Mouse (Mus musculus): Measurements from ENCODE around the gene Pold3. TPM values are rescaled to one million over a fixed set of nuclear protein-coding genes. Genes with fewer than 3 reads are reported as not detected.

Pold3 gene
- polyA plus RNA-seq, 1 experiment from 2014 or later, result 45.4 TPM

DNA sequence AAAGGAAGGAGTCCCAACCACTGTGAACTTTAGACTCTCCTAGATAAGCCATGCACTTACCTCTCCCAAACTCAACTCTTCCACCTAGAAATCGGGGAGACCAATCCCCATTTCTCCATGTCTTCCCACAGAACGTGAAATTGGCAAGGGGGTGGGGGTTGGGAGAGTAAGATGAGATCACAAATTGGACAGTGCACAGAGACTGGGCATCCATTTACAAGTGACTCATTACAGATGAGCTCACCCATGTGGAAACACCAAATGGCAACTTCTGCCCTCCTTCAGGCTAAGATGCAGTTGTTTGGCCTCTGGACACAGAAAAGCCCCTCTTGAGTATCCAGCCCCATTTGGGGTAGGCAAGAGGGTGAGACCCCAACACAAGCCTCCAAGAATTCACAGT, 74.9 kb downstream of the Pold3 start:
- no peak for ATAC-seq
- H3K27me3 ChIP-seq (replicated peaks; ENCODE audit: control insufficient read depth, insufficient read depth, low read length), result no peaks in the 10 kb centered on the region
- 66% methylated on average over 2 of the region's 2 CpGs for WGBS

DNA sequence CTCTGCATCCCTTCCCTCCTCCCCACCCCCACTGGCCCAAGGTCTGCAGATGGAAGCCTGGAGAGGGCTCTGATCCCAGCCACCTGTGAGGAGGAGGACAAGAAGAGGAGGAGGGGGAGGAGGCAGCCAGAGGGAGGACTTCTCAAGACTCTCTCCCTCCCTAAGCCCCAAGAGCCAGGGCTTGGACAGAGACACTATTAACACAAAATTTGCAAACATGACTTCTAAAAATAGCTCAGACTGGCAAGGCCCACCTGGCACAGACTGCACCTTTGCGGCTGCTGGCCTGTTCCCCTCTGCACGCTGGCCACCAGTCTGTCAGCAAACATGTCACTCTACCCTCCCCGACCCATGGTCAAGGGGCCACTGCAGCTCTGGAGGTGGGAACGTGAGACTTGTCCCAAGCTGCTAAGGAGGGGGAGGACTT, 77.7 kb downstream of the Pold3 start:
- no peak for ATAC-seq
- Histone ChIP-seq H3K9me3 (ENCODE audit: control insufficient read depth, low read length) (no peaks in the 10 kb centered on the region), H3K27me3 (replicated peaks; ENCODE audit: control insufficient read depth, insufficient read depth, low read length) (no peaks in the 10 kb centered on the region), H3K4me1 (ENCODE audit: control insufficient read depth, insufficient read depth, low read depth, low read length) (no peaks in the 10 kb centered on the region), H3K9ac (ENCODE audit: low read depth, low read length) (no peak overlapping the region), H3K36me3 (ENCODE audit: control insufficient read depth, insufficient read depth, low read length) (no peaks in the 10 kb centered on the region), H3K4me2 (ENCODE audit: low read length) (no peak overlapping the region), H3K4me3 (ENCODE audit: low read length) (no peak overlapping the region), H3K27ac (ENCODE audit: low read depth, low read length) (no peak overlapping the region)
- WGBS, result 54% methylated on average over 4 of the region's 4 CpGs

More for the DNA sequence above, 74.9 kb downstream of the Pold3 start:
- H3K36me3 ChIP-seq (ENCODE audit: control insufficient read depth, insufficient read depth, low read length), result no peaks in the 10 kb centered on the region
- no peak overlapping the region for H3K4me3 ChIP-seq (ENCODE audit: low read length)
- no peaks in the 10 kb centered on the region for H3K9me3 ChIP-seq (ENCODE audit: control insufficient read depth, low read length)
- H3K9ac ChIP-seq (ENCODE audit: low read depth, low read length), result no peak overlapping the region
- H3K4me1 ChIP-seq (ENCODE audit: control insufficient read depth, insufficient read depth, low read depth, low read length), result no peaks in the 10 kb centered on the region
- H3K27ac ChIP-seq (ENCODE audit: low read depth, low read length), result no peak overlapping the region
- H3K4me2 ChIP-seq (ENCODE audit: low read length), result no peak overlapping the region

DNA sequence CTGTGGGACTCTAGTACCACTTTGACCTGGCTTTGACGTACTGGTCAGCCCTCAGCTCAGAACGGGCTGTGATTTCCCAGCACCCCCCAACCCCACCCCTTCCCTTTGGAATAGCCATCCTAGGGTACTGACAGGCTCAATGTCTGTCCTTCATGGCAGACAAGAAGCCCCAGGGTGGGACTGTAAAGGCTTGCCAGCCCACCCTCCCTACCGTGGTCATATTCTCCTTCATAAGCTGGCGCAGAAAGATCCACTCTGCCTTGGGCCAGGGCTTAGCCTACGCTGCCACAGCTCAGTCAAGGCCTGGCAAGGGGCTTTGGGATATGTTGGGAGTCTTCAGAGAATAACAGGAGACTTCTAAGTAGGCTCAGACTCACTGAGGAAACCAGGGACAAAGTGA, 78.3 kb downstream of the Pold3 start:
- H3K27ac ChIP-seq (ENCODE audit: low read depth, low read length), result no peak overlapping the region
- H3K36me3 ChIP-seq (ENCODE audit: control insufficient read depth, insufficient read depth, low read length), result no peaks in the 10 kb centered on the region
- ATAC-seq, result no peak
- 91% methylated on average over 5 of the region's 5 CpGs for WGBS
- H3K4me1 ChIP-seq (ENCODE audit: control insufficient read depth, insufficient read depth, low read depth, low read length), result no peaks in the 10 kb centered on the region
- H3K4me3 ChIP-seq (ENCODE audit: low read length), result no peak overlapping the region
- no peak overlapping the region for H3K4me2 ChIP-seq (ENCODE audit: low read length)
- H3K9me3 ChIP-seq (ENCODE audit: control insufficient read depth, low read length), result no peaks in the 10 kb centered on the region
- no peak overlapping the region for H3K9ac ChIP-seq (ENCODE audit: low read depth, low read length)
- H3K27me3 ChIP-seq (replicated peaks; ENCODE audit: control insufficient read depth, insufficient read depth, low read length), result no peaks in the 10 kb centered on the region

DNA sequence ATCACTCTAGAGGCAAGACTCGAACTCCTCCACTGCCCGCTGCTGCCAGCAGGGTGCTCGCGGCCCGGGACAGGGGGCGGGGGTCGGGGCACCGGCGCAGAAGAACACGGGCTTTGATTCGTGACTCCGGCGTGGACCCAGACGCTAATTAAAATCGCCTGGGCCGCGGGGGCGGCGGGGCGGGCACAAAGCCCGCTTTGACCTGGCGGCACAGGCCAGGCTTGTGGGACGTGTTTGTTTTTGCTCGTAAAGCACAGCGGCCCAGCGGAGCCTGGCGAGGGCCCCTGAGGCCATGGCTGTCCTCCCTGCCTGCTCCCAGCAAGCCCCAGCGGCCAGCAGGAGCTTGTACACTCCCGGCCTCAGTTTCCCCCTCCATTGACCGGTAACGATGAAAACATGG, 79.2 kb downstream of the Pold3 start:
- Histone ChIP-seq H3K27ac (ENCODE audit: low read depth, low read length) (no peak overlapping the region), H3K9me3 (ENCODE audit: control insufficient read depth, low read length) (no peaks in the 10 kb centered on the region), H3K4me2 (ENCODE audit: low read length) (no peak overlapping the region), H3K27me3 (replicated peaks; ENCODE audit: control insufficient read depth, insufficient read depth, low read length) (no peaks in the 10 kb centered on the region), H3K4me1 (ENCODE audit: control insufficient read depth, insufficient read depth, low read depth, low read length) (no peaks in the 10 kb centered on the region), H3K36me3 (ENCODE audit: control insufficient read depth, insufficient read depth, low read length) (no peaks in the 10 kb centered on the region), H3K4me3 (ENCODE audit: low read length) (no peak overlapping the region), H3K9ac (ENCODE audit: low read depth, low read length) (no peak overlapping the region)
- 10% methylated on average over 31 of the region's 31 CpGs for WGBS
- ATAC-seq, result no peak

DNA sequence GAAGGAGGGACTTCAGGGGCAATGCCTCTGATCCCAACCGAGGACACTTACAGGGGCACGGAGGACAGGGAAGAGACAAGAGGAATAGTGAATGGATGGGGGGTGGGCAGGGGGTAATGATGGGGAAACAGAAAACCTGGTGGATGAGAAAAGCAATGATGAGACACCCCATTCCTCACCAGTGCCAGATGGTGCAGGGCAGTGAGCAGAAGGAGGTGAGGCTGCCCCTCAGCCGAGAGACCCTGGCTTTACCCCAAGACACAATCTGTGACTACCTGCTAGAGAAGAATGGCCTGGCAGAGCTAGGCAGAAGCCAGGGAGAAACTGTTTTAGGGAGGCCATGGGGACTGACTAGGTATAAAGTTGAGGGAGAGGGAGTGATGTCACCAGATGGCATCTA, 84.9 kb downstream of the Pold3 start:
- Histone ChIP-seq H3K4me1 (ENCODE audit: control insufficient read depth, insufficient read depth, low read depth, low read length) (no peaks in the 10 kb centered on the region), H3K9me3 (ENCODE audit: control insufficient read depth, low read length) (no peaks in the 10 kb centered on the region), H3K9ac (ENCODE audit: low read depth, low read length) (no peak overlapping the region), H3K4me2 (ENCODE audit: low read length) (no peak overlapping the region), H3K36me3 (ENCODE audit: control insufficient read depth, insufficient read depth, low read length) (no peaks in the 10 kb centered on the region), H3K4me3 (ENCODE audit: low read length) (no peak overlapping the region), H3K27me3 (replicated peaks; ENCODE audit: control insufficient read depth, insufficient read depth, low read length) (no peaks in the 10 kb centered on the region), H3K27ac (ENCODE audit: low read depth, low read length) (peak overlapping the region; percentile 29; the same call in 1 of the 2 replicates)
- 42% methylated on average over 3 of the region's 3 CpGs for WGBS
- peak; percentile 67 for ATAC-seq

DNA sequence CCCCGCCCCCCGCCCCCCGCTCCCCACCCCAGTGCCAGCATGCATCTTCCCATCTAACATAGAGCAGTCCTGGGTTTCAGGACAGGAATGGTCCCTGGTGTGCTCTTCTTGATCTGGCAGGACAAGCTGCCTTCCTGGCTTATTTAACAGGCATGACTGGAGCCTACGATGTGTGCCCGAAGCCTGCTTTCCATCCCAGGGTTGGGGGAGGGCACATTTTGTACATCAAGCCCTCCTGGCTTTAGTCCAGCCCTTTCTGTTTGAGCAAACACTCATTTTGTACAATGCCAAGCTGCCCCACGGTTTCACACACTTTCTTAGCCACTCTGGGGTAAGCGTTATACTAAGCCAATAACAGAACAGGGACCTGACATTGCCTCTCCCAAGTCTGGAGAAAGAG, 85.3 kb downstream of the Pold3 start:
- Histone ChIP-seq H3K4me3 (ENCODE audit: low read length) (no peak overlapping the region), H3K9ac (ENCODE audit: low read depth, low read length) (no peak overlapping the region), H3K4me1 (ENCODE audit: control insufficient read depth, insufficient read depth, low read depth, low read length) (no peaks in the 10 kb centered on the region), H3K9me3 (ENCODE audit: control insufficient read depth, low read length) (no peaks in the 10 kb centered on the region), H3K27ac (ENCODE audit: low read depth, low read length) (peak overlapping the region; percentile 29; the same call in 1 of the 2 replicates), H3K27me3 (replicated peaks; ENCODE audit: control insufficient read depth, insufficient read depth, low read length) (no peaks in the 10 kb centered on the region), H3K4me2 (ENCODE audit: low read length) (no peak overlapping the region), H3K36me3 (ENCODE audit: control insufficient read depth, insufficient read depth, low read length) (no peaks in the 10 kb centered on the region)
- ATAC-seq, result peak; percentile 54
- WGBS, result 66% methylated on average over 7 of the region's 7 CpGs

DNA sequence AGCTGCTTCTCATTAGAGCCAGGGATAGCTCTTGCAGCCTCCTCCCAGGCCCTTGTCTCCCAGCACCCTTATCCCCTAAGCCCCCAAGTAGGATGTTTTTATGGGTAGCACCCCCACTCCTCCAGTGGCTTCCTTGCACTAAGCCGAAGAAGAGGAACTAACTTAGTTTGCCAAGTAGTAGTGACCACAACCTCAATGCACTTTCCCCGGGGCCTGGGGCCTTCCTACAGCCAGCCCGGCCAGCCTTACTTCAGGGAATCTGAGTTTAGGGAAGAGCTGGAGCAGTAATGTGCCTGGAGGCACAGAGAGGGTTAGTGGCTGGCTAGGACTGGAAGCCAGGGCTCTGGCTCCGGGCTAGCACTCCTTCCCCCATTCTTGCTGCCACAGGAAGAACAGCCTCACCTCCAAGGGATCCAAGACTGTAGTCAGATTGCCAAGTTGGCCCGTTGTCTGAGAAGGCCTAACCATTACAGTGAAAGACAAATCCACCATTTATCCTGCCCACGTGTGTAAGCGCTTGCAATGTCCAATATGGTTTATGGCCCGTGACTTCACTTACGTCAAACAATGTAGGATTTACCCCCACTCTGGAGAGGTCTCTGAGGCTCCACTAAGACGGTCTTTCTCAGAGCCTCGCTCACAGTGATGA, 86.4 kb downstream of the Pold3 start:
- no peak overlapping the region for H3K4me2 ChIP-seq (ENCODE audit: low read length)
- no peak overlapping the region for H3K4me3 ChIP-seq (ENCODE audit: low read length)
- no peaks in the 10 kb centered on the region for H3K36me3 ChIP-seq (ENCODE audit: control insufficient read depth, insufficient read depth, low read length)
- H3K27ac ChIP-seq (ENCODE audit: low read depth, low read length), result peak overlapping the region; percentile 29; the same call in 1 of the 2 replicates
- no peaks in the 10 kb centered on the region for H3K4me1 ChIP-seq (ENCODE audit: control insufficient read depth, insufficient read depth, low read depth, low read length)
- H3K27me3 ChIP-seq (replicated peaks; ENCODE audit: control insufficient read depth, insufficient read depth, low read length), result no peaks in the 10 kb centered on the region
- no peak for ATAC-seq
- no peaks in the 10 kb centered on the region for H3K9me3 ChIP-seq (ENCODE audit: control insufficient read depth, low read length)
- WGBS, result 79% methylated on average over 11 of the region's 11 CpGs
- no peak overlapping the region for H3K9ac ChIP-seq (ENCODE audit: low read depth, low read length)

DNA sequence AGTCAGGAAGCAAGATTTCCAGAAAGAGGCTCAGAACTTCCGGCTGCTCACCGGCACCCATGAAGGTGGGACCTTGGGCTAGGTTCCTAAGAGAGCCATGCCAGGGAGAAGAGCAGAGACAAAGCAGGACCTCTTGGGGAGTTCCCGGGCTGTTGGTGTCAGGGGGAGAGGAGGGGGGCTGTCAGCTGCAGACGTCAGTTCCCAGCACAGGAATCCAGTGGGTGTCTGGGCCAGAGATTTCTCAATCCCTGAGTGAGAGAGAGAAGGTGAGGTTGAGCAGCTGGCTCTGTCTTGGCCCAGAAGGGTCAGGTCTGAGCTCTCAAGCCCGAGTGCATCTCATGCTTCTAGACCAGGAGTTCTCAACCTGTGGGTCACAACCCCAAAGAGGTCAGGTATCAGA, 87.7 kb downstream of the Pold3 start:
- H3K27me3 ChIP-seq (replicated peaks; ENCODE audit: control insufficient read depth, insufficient read depth, low read length), result no peaks in the 10 kb centered on the region
- no peaks in the 10 kb centered on the region for H3K9me3 ChIP-seq (ENCODE audit: control insufficient read depth, low read length)
- no peak overlapping the region for H3K27ac ChIP-seq (ENCODE audit: low read depth, low read length)
- no peak for ATAC-seq
- H3K9ac ChIP-seq (ENCODE audit: low read depth, low read length), result no peak overlapping the region
- no peak overlapping the region for H3K4me3 ChIP-seq (ENCODE audit: low read length)
- H3K36me3 ChIP-seq (ENCODE audit: control insufficient read depth, insufficient read depth, low read length), result no peaks in the 10 kb centered on the region
- WGBS, result 61% methylated on average over 5 of the region's 5 CpGs
- no peak overlapping the region for H3K4me2 ChIP-seq (ENCODE audit: low read length)
- H3K4me1 ChIP-seq (ENCODE audit: control insufficient read depth, insufficient read depth, low read depth, low read length), result no peaks in the 10 kb centered on the region

All from hindbrain, embryonic 16.5 days (tissue).